Mouse (Mus musculus): ENCODE results near the gene Psmc4. TPM values are rescaled to one million over a fixed set of nuclear protein-coding genes. Genes with fewer than 3 reads are reported as not detected.

Psmc4 gene
- polyA plus RNA-seq (2012; rRNA removed), result 128 and 143 TPM in 2 replicates

- DNase-seq (ENCODE audit: low read depth), result peak; percentile 77
Measured at GRCm38 (mm10) chr7:28049476-28050409, at the start of gene Psmc4. Psmc4 (minus strand) TSS chr7:28050101.

DNA sequence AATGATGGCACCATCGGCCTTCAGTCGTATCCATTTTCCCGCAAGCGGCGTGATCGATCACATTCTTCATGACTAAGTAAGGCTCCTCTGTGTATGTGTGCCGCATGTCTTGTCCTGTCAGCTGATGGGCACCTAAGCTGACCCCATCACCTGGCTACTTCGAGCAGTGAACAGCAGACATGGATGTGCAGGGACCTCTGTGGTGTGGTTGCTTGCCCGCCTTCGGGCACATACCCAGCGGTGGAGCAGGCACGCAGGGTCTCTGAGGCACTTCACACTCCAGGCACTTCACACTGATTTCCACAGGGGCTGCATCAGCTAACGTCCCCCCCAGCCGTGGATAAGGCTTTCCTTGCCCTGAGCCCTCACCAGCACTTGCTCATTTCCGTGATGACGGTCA lies 49.2 kb upstream of the Psmc4 start:
- no peak for DNase-seq (ENCODE audit: low read depth)

GRCm38 (mm10) chr7:28093541-28093940 lies 43.6 kb upstream of the Psmc4 start:
- DNase-seq (ENCODE audit: low read depth), result no peak

DNA sequence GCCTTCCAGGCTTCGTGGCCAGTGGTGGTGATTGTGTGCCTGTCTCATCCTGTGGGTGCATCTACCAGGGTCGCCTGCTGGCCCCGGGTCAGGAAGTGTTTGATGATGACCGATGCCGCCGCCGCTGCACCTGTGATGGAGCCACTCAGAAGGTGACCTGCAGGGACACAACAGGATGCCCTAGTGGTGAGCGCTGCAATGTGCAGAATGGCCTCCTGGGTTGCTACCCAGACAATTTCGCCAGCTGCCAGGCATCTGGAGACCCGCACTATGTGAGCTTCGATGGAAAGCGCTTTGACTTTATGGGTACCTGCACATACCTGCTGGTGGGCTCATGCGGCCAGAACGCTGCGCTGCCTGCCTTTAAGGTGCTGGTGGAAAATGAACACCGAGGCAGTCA lies 36.3 kb upstream of the Psmc4 start:
- no peak for DNase-seq (ENCODE audit: low read depth)

GRCm38 (mm10) chr7:28084215-28084614 lies 34.3 kb upstream of the Psmc4 start:
- peak; percentile 97 for DNase-seq (ENCODE audit: low read depth)

GRCm38 (mm10) chr7:28070531-28071298 lies 20.8 kb upstream of the Psmc4 start, which contains the start of gene Fcgbp:
Fcgbp (plus strand) TSS chr7:28071236.
- no peak for DNase-seq (ENCODE audit: low read depth)

GRCm38 (mm10) chr7:28069546-28070172 lies 19.8 kb upstream of the Psmc4 start:
- DNase-seq (ENCODE audit: low read depth), result no peak

DNA sequence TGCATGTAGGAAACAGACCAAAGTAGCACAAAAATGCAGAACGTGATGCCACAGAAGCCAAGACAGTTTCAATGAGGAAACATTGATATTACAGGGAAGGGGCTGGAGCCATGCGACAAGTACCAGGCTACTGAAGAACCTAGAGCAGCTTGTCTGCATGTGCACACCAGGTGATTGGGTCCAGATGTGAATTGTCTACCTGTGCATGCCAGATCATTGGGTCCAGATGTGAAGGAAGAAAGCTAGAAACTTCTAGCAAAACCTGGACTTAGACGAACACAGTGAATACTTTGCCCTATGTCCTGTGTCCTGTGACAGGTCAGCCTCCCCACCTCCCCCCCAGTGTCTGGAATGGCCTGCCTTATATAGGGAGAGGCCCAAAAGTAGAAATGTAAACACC lies 18.8 kb upstream of the Psmc4 start:
- no peak for DNase-seq (ENCODE audit: low read depth)

GRCm38 (mm10) chr7:28059972-28060371 lies 10.1 kb upstream of the Psmc4 start:
- DNase-seq (ENCODE audit: low read depth), result no peak

DNA sequence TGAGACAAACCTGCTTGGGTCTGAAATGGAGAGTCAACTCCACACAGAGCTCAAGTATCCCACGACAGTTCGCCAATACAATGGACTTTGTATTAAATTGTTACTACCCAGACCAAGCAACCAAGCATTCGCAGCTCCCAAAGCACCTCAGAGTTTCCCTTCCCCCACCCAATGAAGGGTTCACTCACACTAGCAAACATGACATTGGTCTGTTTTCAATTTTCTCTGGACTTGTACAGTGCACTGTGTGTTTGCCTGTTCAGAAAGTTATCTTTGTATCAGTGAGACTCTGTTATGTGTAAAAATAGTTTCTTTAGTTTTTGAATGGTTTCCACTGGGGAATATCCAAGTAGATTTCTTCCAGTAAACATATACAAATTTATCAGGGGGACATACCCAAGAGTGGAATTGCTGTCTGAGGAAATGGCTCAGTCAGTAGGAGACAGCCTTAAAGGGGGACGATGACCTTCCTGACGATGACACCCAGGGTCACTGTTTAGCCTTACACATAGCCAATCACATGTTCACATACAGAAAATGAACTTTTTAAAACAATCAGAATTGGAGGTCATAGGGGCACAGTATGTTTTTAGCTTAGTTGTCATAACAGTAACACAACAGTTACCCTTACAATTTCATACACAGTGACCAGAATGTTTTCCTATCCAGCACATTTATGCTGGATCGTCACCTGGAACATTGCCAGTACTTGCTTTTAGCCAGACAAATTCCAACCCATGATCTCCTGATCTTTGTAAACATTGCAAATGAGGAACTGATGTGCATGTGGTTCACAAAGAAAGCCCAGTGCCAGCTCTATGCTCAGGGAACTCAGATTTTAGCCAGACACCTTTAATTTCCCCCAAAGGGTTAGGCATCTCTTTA lies 3.4 kb upstream of the Psmc4 start:
- DNase-seq (ENCODE audit: low read depth), result no peak

DNA sequence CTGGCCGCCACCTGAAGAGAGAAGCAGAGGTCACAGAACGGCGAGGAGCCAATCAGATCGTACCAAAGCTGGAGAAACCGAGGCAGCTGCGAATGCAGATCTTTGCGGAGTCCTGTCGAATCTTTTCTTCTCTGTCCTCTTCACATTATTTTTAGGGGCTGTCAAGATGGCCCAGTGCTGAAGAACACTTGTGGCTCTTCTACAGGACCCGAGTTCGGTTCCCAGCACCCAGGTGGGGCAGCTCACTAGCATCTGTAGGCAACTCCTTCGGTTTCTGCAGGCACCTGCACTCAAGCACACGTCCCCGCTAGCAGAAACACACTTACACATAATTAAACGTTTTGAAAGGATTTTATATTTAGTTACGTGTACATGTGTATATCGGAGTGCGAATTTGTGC lies 683 bp upstream of the Psmc4 start:
- no peak for DNase-seq (ENCODE audit: low read depth)

GRCm38 (mm10) chr7:28044524-28044923 lies 5.4 kb downstream of the Psmc4 start:
- no peak for DNase-seq (ENCODE audit: low read depth)

DNA sequence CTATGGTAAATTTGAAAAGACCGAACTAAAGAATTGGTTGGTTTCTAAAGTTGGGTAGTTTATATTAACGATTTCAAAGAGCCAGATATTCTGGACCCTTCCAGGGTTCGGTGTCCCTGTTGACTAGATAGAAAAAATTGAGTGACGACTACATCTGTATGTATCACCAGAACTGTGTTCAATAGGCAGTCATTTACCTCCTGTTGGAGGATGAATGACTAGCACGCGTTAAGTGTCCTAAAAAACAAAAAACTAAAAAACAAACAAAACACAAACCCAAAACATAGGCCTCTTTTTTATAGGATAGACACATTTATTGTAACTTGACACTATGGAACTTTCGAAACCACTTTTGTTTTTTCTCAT lies 35.5 kb downstream of the Psmc4 start:
- no peak for DNase-seq (ENCODE audit: low read depth)

DNA sequence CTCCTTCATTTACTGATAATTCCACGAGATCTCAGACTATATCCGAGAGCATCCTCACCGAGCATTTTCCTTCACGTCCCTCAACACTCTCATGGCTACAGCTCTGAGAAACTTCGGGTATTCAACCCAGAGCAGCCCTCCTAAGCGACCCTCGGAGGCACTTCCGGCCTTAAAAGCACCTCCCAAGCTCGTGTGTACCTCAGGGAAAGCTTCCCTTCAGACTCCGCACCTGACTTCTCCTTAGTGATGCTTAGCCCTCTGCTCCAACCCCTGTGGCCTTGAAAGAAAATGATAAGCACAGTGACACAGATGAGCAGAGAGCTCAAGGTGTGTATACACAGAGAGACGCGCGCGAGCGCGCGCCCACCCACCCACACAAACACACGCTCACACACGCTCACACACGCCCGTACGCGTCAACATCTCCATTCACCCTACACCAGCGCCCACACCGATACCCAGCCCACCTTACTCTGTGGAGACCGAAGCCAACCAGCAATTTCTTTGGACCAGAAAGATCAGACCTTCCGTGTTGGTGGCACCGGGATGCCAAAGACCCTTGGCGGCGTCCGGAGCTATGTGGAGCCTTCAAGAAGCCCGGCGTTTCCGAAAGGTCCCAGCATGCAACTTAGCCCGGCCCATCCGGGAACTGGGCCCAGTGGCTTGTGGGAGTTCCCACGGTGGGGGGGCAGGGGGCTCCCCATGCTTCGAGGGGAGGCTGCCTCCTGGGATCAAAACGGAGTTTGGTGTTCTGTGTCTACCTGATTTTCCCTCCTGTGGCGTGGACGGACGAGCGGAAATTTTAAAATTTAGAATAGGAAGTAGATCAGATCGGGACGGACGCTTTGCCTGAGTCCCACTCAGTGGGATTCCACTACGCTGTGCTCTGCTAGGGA lies 36.1 kb downstream of the Psmc4 start, which contains the start of gene Zfp850:
Gene Zfp850 (minus strand): TSS at position 567 of the 896 bp plus-strand sequence.
- DNase-seq (ENCODE audit: low read depth), result peak; percentile 30

- DNase-seq (ENCODE audit: low read depth), result no peak
Measured at GRCm38 (mm10) chr7:28010271-28010670, 39.6 kb downstream of the Psmc4 start.

Other genes starting within 250 kb of the Psmc4 start
- gene Zfp626, start 242.9 kb downstream of the Psmc4 start, polyA plus RNA-seq (2012; rRNA removed), result 1.4 and 1.8 TPM in 2 replicates
- gene Zfp59, start 211.5 kb downstream of the Psmc4 start, polyA plus RNA-seq (2012; rRNA removed), result 1.3 and 1.4 TPM in 2 replicates
- 0.86 and 1.3 TPM in 2 replicates for gene Zfp607a, start 192.6 kb downstream of the Psmc4 start, polyA plus RNA-seq (2012; rRNA removed)
- gene Zfp974, start 120.6 kb downstream of the Psmc4 start, polyA plus RNA-seq (2012; rRNA removed), result 3.9 and 4.2 TPM in 2 replicates
- 2.3 and 2.5 TPM in 2 replicates for gene Zfp780b, start 70.9 kb downstream of the Psmc4 start, polyA plus RNA-seq (2012; rRNA removed)
- gene Zfp850, start 36.0 kb downstream of the Psmc4 start, polyA plus RNA-seq (2012; rRNA removed), result 0.19 and 0.34 TPM in 2 replicates
- 1.3 and 1.5 TPM in 2 replicates for gene Fcgbp, start 21.1 kb upstream of the Psmc4 start, polyA plus RNA-seq (2012; rRNA removed)
- 0.22 and 0.36 TPM in 2 replicates for gene 9530053A07Rik, start 79.4 kb upstream of the Psmc4 start, polyA plus RNA-seq (2012; rRNA removed)
- 34.6 and 54.2 TPM in 2 replicates for gene Fbl, start 119.6 kb upstream of the Psmc4 start, polyA plus RNA-seq (2012; rRNA removed)
- 23.6 and 30.9 TPM in 2 replicates for gene Dyrk1b, start 129.4 kb upstream of the Psmc4 start, polyA plus RNA-seq (2012; rRNA removed)
- 6.4 and 7.2 TPM in 2 replicates for gene Eid2, start 217.8 kb upstream of the Psmc4 start, polyA plus RNA-seq (2012; rRNA removed)
- gene Eid2b, start 227.6 kb upstream of the Psmc4 start, polyA plus RNA-seq (2012; rRNA removed), result 7.9 and 11.4 TPM in 2 replicates
- 1.0 and 1.2 TPM in 2 replicates for gene Selenov, start 241.1 kb upstream of the Psmc4 start, polyA plus RNA-seq (2012; rRNA removed)